Mouse (Mus musculus) limb, embryonic 11.5 days (tissue): ENCODE data around the gene Lrfn4. TPM values are rescaled to one million over a fixed set of nuclear protein-coding genes. Genes with fewer than 3 reads are reported as not detected.

Experiments used
- ATAC-seq: fragments of 200-750 bp; cut with Nextera tagmentation; 2 replicates; pipeline ENCODE4 v1.8.0; 2017; ENCODE audit warnings: low read depth; ENCODE audit not compliant: insufficient number of reproducible peaks, low FRiP score, low TSS enrichment
- DNase-seq: peaks from one replicate; pipeline ENCODE4 v3.0.0-alpha.2; 2015; ENCODE audit warnings: low spot score
- H3K27ac ChIP-seq: fragments of 300-500 bp; sonication (generic); replicated peaks from 2 replicates; pipeline ENCODE4 v1.5.1; 2014; ENCODE audit warnings: low read depth, mild to moderate bottlenecking, low read length
- H3K27me3 ChIP-seq: fragments of 300-500 bp; sonication (generic); 2 replicates; pipeline ENCODE4 v1.6.1; 2014; ENCODE audit warnings: mild to moderate bottlenecking, low read length, mixed read lengths; ENCODE audit not compliant: control insufficient read depth, insufficient read depth
- H3K36me3 ChIP-seq: fragments of 300-500 bp; sonication (generic); 2 replicates; pipeline ENCODE4 v1.6.1; 2014; ENCODE audit warnings: mild to moderate bottlenecking, low read length, moderate library complexity, mixed read lengths; ENCODE audit not compliant: control insufficient read depth, insufficient read depth
- H3K4me1 ChIP-seq: fragments of 300-500 bp; sonication (generic); 2 replicates; pipeline ENCODE4 v1.6.1; 2014; ENCODE audit warnings: low read length, mixed read lengths; ENCODE audit not compliant: control insufficient read depth, insufficient read depth
- H3K4me2 ChIP-seq: fragments of 300-500 bp; sonication (generic); 2 replicates; pipeline ENCODE4 v1.6.1; 2014; ENCODE audit warnings: low read depth, mild to moderate bottlenecking, moderate library complexity; ENCODE audit not compliant: severe bottlenecking
- H3K4me3 ChIP-seq: fragments of 300-500 bp; sonication (generic); 2 replicates; pipeline ENCODE4 v1.5.1; 2014; ENCODE audit warnings: low read depth, low read length
- H3K9ac ChIP-seq: fragments of 300-500 bp; sonication (generic); 2 replicates; pipeline ENCODE4 v1.6.1; 2014; ENCODE audit warnings: mild to moderate bottlenecking, low read length
- H3K9me3 ChIP-seq: fragments of 300-500 bp; sonication (generic); 2 replicates; pipeline ENCODE4 v1.6.1; 2016; ENCODE audit warnings: low read length; ENCODE audit not compliant: control insufficient read depth
- whole genome bisulfite sequencing: fragments of 180-500 bp; shearing (Covaris S2); extraction: QIAGEN DNeasy Blood & Tissue Kit; methylation state at CpG from one replicate; pipeline ENCODE4 v1.1.7; 2014; 5-methylcytosine and 5-hydroxymethylcytosine counted together
- polyA plus RNA-seq: library from polyadenylated mRNA; unstranded; fragments of >200 nt; fragmentation: Nextera tagmentation; extraction: Ambion mirVana; gene quantifications from 2 replicates; pipeline ENCODE4 v1.2.1, GENCODE M21; 2014

Gene Lrfn4
- polyA plus RNA-seq = 8.9 and 9.1 TPM in 2 replicates

GRCm38 (mm10) chr19:4615151-4616093 is at the start of gene Lrfn4:
Gene Lrfn4 (minus strand): TSS chr19:4615667.
- peak; percentile 93 for DNase-seq
- Histone ChIP-seq H3K4me2 (peak within 1 kb of the TSS; percentile 81), H3K9me3 (no peaks in the 10 kb centered on the region), H3K27me3 (no peaks in the 10 kb centered on the region), H3K36me3 (peaks cover 5% of the 10 kb centered on the region), H3K4me1 (peaks cover 16% of the 10 kb centered on the region), H3K27ac (peak within 1 kb of the TSS; percentile 83), H3K9ac (peak within 1 kb of the TSS; percentile 95), H3K4me3 (peak within 1 kb of the TSS; percentile 91)
- under 1% methylated on average over 57 of the region's 87 CpGs for WGBS
- ATAC-seq = peak; percentile 89

GRCm38 (mm10) chr19:4658156-4658555 is 42.7 kb upstream of the Lrfn4 start:
- Histone ChIP-seq H3K4me3 (no peak overlapping the region), H3K27ac (no peak overlapping the region), H3K4me2 (no peak overlapping the region), H3K9me3 (no peaks in the 10 kb centered on the region), H3K36me3 (no peaks in the 10 kb centered on the region), H3K4me1 (no peaks in the 10 kb centered on the region), H3K9ac (no peak overlapping the region), H3K27me3 (no peaks in the 10 kb centered on the region)
- no peak for ATAC-seq
- DNase-seq = no peak
- 89% methylated on average over 5 of the region's 5 CpGs for WGBS

GRCm38 (mm10) chr19:4646917-4647492 is 31.5 kb upstream of the Lrfn4 start:
- WGBS = 82% methylated on average over 11 of the region's 11 CpGs
- no peak for DNase-seq
- Histone ChIP-seq H3K36me3 (no peaks in the 10 kb centered on the region), H3K4me2 (no peak overlapping the region), H3K9me3 (no peaks in the 10 kb centered on the region), H3K9ac (no peak overlapping the region), H3K4me1 (no peaks in the 10 kb centered on the region), H3K27ac (no peak overlapping the region), H3K4me3 (no peak overlapping the region), H3K27me3 (no peaks in the 10 kb centered on the region)
- ATAC-seq = no peak

DNA sequence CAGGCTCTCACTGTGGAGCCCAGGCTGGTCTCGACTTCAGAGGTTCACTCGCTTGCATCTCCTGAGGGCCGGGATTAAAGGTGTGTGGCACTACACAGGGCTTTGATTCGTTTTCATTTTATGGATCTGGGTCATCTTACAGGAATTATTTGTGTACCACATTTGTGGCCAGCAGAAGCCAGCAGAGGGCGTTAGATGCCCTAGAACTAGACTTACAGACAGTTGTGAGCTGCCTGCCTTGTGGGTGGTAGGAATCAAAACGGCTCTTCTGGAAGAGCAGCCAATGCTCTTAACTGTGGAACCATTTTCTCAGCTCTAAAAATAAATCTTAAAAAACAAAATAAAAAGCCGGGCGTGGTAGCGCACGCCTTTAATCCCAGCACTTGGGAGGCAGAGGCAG is 28.8 kb upstream of the Lrfn4 start:
- DNase-seq (peak; percentile 51), ATAC-seq (no peak)
- Histone ChIP-seq H3K9ac (no peak overlapping the region), H3K27ac (no peak overlapping the region), H3K4me1 (no peaks in the 10 kb centered on the region), H3K4me3 (no peak overlapping the region), H3K36me3 (no peaks in the 10 kb centered on the region), H3K4me2 (no peak overlapping the region), H3K9me3 (no peaks in the 10 kb centered on the region), H3K27me3 (no peaks in the 10 kb centered on the region)
- WGBS = 41% methylated on average over 10 of the region's 10 CpGs

GRCm38 (mm10) chr19:4635986-4636385 is 20.5 kb upstream of the Lrfn4 start:
- H3K36me3 ChIP-seq = no peaks in the 10 kb centered on the region
- no peak overlapping the region for H3K9ac ChIP-seq
- no peak for DNase-seq
- H3K9me3 ChIP-seq = no peaks in the 10 kb centered on the region
- H3K4me2 ChIP-seq = no peak overlapping the region
- H3K4me1 ChIP-seq = no peaks in the 10 kb centered on the region
- ATAC-seq = no peak
- no peak overlapping the region for H3K4me3 ChIP-seq
- H3K27me3 ChIP-seq = no peaks in the 10 kb centered on the region
- no peak overlapping the region for H3K27ac ChIP-seq
- WGBS = 76% methylated on average over 4 of the region's 4 CpGs

GRCm38 (mm10) chr19:4628819-4629218 is 13.4 kb upstream of the Lrfn4 start:
- no peak overlapping the region for H3K9ac ChIP-seq
- ATAC-seq (no peak), DNase-seq (peak; percentile 81)
- WGBS = 0% methylated on average over 1 of the region's 1 CpGs
- H3K27me3 ChIP-seq = no peaks in the 10 kb centered on the region
- H3K9me3 ChIP-seq = no peaks in the 10 kb centered on the region
- H3K36me3 ChIP-seq = no peaks in the 10 kb centered on the region; the same call in 1 of the 2 replicates
- no peak overlapping the region for H3K4me3 ChIP-seq
- peaks cover 6% of the 10 kb centered on the region for H3K4me1 ChIP-seq
- no peak overlapping the region for H3K4me2 ChIP-seq
- H3K27ac ChIP-seq = no peak overlapping the region

GRCm38 (mm10) chr19:4625829-4626535 is 10.5 kb upstream of the Lrfn4 start:
- DNase-seq = no peak
- H3K4me1 ChIP-seq = peaks cover 6% of the 10 kb centered on the region

DNA sequence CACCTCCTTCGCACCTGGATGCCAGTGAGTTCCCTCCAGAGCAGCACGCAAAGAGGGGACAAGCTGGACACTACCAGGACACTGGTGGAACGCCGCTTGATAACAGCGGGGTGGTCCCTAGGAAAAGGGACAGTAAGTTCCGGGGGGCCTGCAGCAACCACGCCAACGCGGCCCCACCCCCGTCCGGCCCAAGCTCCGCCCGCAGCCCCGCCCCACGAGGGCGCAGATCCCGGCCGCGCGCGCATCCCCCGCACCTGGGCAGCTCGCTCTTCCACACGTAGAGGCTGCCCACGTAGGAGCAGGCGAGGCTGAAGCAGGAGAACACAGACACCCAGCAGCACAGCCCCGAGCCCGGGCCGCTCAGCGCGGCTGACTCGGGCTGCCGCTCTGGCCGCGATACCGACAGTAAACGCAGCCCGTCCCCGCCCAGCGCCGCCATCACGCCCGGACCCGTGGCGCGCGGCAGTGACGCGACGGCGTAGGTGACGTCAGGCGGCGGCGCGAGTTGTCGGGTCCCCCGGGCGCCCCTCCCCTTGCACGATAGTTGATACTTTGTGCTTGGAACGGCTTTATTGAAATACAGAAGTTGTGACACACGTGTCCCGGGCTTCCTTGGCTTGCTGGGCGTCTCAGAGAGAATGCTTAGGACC is 9.8 kb upstream of the Lrfn4 start, which contains the start of gene Rce1:
TSS of gene Rce1 (minus strand) at position 463 of the 650 bp plus-strand sequence.
- Histone ChIP-seq H3K9ac (peak within 1 kb of the TSS; percentile 97), H3K27me3 (no peaks in the 10 kb centered on the region), H3K9me3 (no peaks in the 10 kb centered on the region), H3K36me3 (peaks cover 10% of the 10 kb centered on the region; the same call in 1 of the 2 replicates), H3K4me1 (peaks cover 6% of the 10 kb centered on the region), H3K4me3 (peak within 1 kb of the TSS; percentile 91), H3K4me2 (peak within 1 kb of the TSS; percentile 80), H3K27ac (peak within 1 kb of the TSS; percentile 84)
- WGBS = under 1% methylated on average over 64 of the region's 64 CpGs
- ATAC-seq = peak; percentile 84
- peak; percentile 95 for DNase-seq

More at GRCm38 (mm10) chr19:4625829-4626535, 10.5 kb upstream of the Lrfn4 start:
- Histone ChIP-seq H3K27me3 (no peaks in the 10 kb centered on the region), H3K27ac (peak overlapping the region; percentile 84), H3K9me3 (no peaks in the 10 kb centered on the region), H3K9ac (peak overlapping the region; percentile 97), H3K4me2 (peak overlapping the region; percentile 80), H3K4me3 (peak overlapping the region; percentile 91), H3K36me3 (peaks cover 10% of the 10 kb centered on the region; the same call in 1 of the 2 replicates)
- 2% methylated on average over 35 of the region's 35 CpGs for WGBS
- peak; percentile 51 for ATAC-seq
